Mouse (Mus musculus): ENCODE data around the gene B4gat1. TPM values are rescaled to one million over a fixed set of nuclear protein-coding genes. Genes with fewer than 3 reads are reported as not detected.

B4gat1 gene
- polyA plus RNA-seq, 1 experiment from 2014 or later, result 93.7 TPM

GRCm38 (mm10) chr19:5041588-5041987, 3.0 kb downstream of the B4gat1 start:
- DNase-seq (ENCODE audit: low spot score) (no peak), ATAC-seq (ENCODE audit: low FRiP score) (peak; percentile 22)
- Histone ChIP-seq H3K36me3 (replicated peaks; ENCODE audit: control insufficient read depth, insufficient read depth) (peaks cover 33% of the 10 kb centered on the region), H3K4me3 (replicated peaks; ENCODE audit: low read length) (peak overlapping the region; percentile 80), H3K4me1 (replicated peaks; ENCODE audit: control insufficient read depth, insufficient read depth, low read length) (peaks cover 27% of the 10 kb centered on the region), H3K27me3 (ENCODE audit: control insufficient read depth, insufficient read depth, low read length) (no peaks in the 10 kb centered on the region), H3K9ac (peak overlapping the region; percentile 82), H3K4me2 (replicated peaks) (peak overlapping the region; percentile 96), H3K27ac (peak overlapping the region; percentile 55; the same call in 1 of the 2 replicates), H3K9me3 (ENCODE audit: control insufficient read depth, low read length) (no peaks in the 10 kb centered on the region)
- WGBS, result 3% methylated on average over 16 of the region's 16 CpGs

DNA sequence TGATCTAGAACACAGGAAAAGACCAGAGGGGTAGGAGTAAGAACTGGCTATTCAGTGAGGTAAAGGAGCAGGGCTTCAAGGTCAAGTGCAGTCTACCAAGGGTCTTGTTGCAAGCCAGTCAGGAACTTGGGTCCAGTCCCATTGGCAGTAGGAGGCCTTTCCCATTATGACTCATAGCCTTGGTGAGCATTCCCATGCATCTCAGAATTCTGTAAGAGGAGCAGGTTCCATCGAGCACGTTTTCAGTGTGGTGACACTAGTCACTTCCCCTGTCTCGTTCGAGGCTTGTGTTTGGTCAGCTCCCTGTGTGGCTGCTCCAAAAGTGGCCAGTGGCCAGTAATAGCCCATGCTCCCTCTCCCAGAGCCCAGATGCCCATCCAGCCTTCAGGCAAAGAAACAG, 6.9 kb downstream of the B4gat1 start:
- Histone ChIP-seq H3K36me3 (replicated peaks; ENCODE audit: control insufficient read depth, insufficient read depth) (peaks cover 62% of the 10 kb centered on the region), H3K27me3 (ENCODE audit: control insufficient read depth, insufficient read depth, low read length) (peaks cover 11% of the 10 kb centered on the region), H3K9ac (no peak overlapping the region), H3K9me3 (ENCODE audit: control insufficient read depth, low read length) (no peaks in the 10 kb centered on the region), H3K4me2 (replicated peaks) (no peak overlapping the region), H3K4me3 (replicated peaks; ENCODE audit: low read length) (no peak overlapping the region), H3K4me1 (replicated peaks; ENCODE audit: control insufficient read depth, insufficient read depth, low read length) (peaks cover 18% of the 10 kb centered on the region), H3K27ac (no peak overlapping the region)
- no peak for DNase-seq (ENCODE audit: low spot score)
- ATAC-seq (ENCODE audit: low FRiP score), result no peak
- WGBS, result 79% methylated on average over 4 of the region's 4 CpGs

GRCm38 (mm10) chr19:5048138-5049056, 9.8 kb downstream of the B4gat1 start:
- Histone ChIP-seq H3K4me2 (replicated peaks) (no peak overlapping the region), H3K9me3 (ENCODE audit: control insufficient read depth, low read length) (no peaks in the 10 kb centered on the region), H3K27ac (no peak overlapping the region), H3K9ac (no peak overlapping the region), H3K4me1 (replicated peaks; ENCODE audit: control insufficient read depth, insufficient read depth, low read length) (0 out of 2 replicates have a peak, but pooled peaks cover 8% of the 10 kb centered on the region), H3K4me3 (replicated peaks; ENCODE audit: low read length) (no peak overlapping the region), H3K36me3 (replicated peaks; ENCODE audit: control insufficient read depth, insufficient read depth) (peaks cover 51% of the 10 kb centered on the region), H3K27me3 (ENCODE audit: control insufficient read depth, insufficient read depth, low read length) (peaks cover 40% of the 10 kb centered on the region)
- DNase-seq (ENCODE audit: low spot score), result no peak
- WGBS, result 86% methylated on average over 14 of the region's 14 CpGs
- no peak for ATAC-seq (ENCODE audit: low FRiP score)

- Histone ChIP-seq H3K4me2 (replicated peaks) (no peak overlapping the region), H3K4me1 (replicated peaks; ENCODE audit: control insufficient read depth, insufficient read depth, low read length) (0 out of 2 replicates have a peak, but pooled peaks cover 8% of the 10 kb centered on the region), H3K36me3 (replicated peaks; ENCODE audit: control insufficient read depth, insufficient read depth) (peaks cover 42% of the 10 kb centered on the region), H3K4me3 (replicated peaks; ENCODE audit: low read length) (no peak overlapping the region), H3K27me3 (ENCODE audit: control insufficient read depth, insufficient read depth, low read length) (peaks cover 46% of the 10 kb centered on the region), H3K9me3 (ENCODE audit: control insufficient read depth, low read length) (no peaks in the 10 kb centered on the region), H3K27ac (no peak overlapping the region), H3K9ac (no peak overlapping the region)
- ATAC-seq (ENCODE audit: low FRiP score) (no peak), DNase-seq (ENCODE audit: low spot score) (no peak)
- 72% methylated on average over 6 of the region's 6 CpGs for WGBS
These were observed 10.7 kb downstream of the B4gat1 start for GRCm38 (mm10) chr19:5049325-5049724.

DNA sequence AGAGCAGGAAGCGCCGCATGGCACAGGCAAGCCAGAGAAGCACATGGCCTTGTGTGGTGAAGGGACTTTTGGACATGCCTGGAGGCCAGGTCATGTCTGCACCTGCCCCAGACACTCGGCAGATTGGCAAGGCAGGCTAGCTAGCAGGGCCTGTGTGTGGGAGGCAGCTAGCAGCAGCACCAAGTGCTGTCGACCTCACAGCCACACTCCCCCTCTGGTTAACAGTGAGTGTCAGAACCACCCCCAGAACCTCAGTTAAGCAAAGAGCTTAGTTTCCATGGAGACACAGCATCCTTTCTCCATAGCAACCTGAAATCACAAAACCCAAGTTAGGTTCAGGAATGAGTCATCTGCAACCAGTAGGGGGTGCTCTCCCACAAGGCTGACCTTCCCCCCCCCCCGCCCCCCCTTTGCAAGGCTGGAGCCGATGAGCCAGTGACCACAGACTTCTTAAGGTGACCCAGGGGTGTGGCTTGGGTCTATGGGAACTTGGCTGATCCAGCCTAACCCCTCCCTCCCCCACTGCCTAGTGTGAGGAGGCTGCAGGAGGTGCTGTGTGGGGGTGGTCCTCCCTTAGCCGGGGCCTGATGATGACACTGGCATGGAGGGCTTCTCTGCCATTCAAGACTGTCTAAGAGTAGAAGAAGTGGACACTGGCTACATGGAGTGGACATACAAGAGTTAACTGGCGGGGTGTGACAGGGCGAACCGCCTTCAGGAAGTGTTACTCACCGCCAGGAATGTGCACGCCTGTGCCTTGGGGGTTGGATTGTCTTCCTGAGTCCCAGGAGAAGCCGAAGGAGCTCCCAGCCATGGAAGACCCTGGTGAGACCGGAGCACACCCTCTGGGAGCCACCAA, 11.7 kb downstream of the B4gat1 start, which contains the start of gene Rin1:
TSS of gene Rin1 (plus strand) at position 435 of the 859 bp plus-strand sequence.
- WGBS, result 17% methylated on average over 14 of the region's 14 CpGs
- Histone ChIP-seq H3K4me3 (replicated peaks; ENCODE audit: low read length) (no peak within 1 kb of the TSS), H3K4me2 (replicated peaks) (no peak within 1 kb of the TSS; the same call in 1 of the 2 replicates), H3K9ac (peak within 1 kb of the TSS; percentile 10; the same call in 1 of the 2 replicates), H3K9me3 (ENCODE audit: control insufficient read depth, low read length) (no peaks in the 10 kb centered on the region), H3K36me3 (replicated peaks; ENCODE audit: control insufficient read depth, insufficient read depth) (peaks cover 40% of the 10 kb centered on the region), H3K4me1 (replicated peaks; ENCODE audit: control insufficient read depth, insufficient read depth, low read length) (0 out of 2 replicates have a peak, but pooled peaks cover 8% of the 10 kb centered on the region), H3K27ac (no peak within 1 kb of the TSS), H3K27me3 (ENCODE audit: control insufficient read depth, insufficient read depth, low read length) (peaks cover 46% of the 10 kb centered on the region)
- no peak; the same call in 1 of the 2 replicates for ATAC-seq (ENCODE audit: low FRiP score)
- peak; percentile 48 for DNase-seq (ENCODE audit: low spot score)

GRCm38 (mm10) chr19:5051031-5051430, 12.4 kb downstream of the B4gat1 start:
- DNase-seq (ENCODE audit: low spot score), result no peak
- Histone ChIP-seq H3K27ac (no peak overlapping the region), H3K4me3 (replicated peaks; ENCODE audit: low read length) (no peak overlapping the region), H3K4me2 (replicated peaks) (no peak overlapping the region; the same call in 1 of the 2 replicates), H3K9me3 (ENCODE audit: control insufficient read depth, low read length) (no peaks in the 10 kb centered on the region), H3K9ac (peak overlapping the region; percentile 10; the same call in 1 of the 2 replicates), H3K27me3 (ENCODE audit: control insufficient read depth, insufficient read depth, low read length) (peaks cover 46% of the 10 kb centered on the region), H3K4me1 (replicated peaks; ENCODE audit: control insufficient read depth, insufficient read depth, low read length) (0 out of 2 replicates have a peak, but pooled peaks cover 8% of the 10 kb centered on the region), H3K36me3 (replicated peaks; ENCODE audit: control insufficient read depth, insufficient read depth) (peaks cover 34% of the 10 kb centered on the region)
- WGBS, result 11% methylated on average over 17 of the region's 17 CpGs
- no peak for ATAC-seq (ENCODE audit: low FRiP score)

GRCm38 (mm10) chr19:5051515-5051914, 12.9 kb downstream of the B4gat1 start:
- ATAC-seq (ENCODE audit: low FRiP score), result no peak
- Histone ChIP-seq H3K9me3 (ENCODE audit: control insufficient read depth, low read length) (no peaks in the 10 kb centered on the region), H3K9ac (peak overlapping the region; percentile 10; the same call in 1 of the 2 replicates), H3K27ac (no peak overlapping the region), H3K27me3 (ENCODE audit: control insufficient read depth, insufficient read depth, low read length) (peaks cover 46% of the 10 kb centered on the region), H3K4me2 (replicated peaks) (no peak overlapping the region), H3K36me3 (replicated peaks; ENCODE audit: control insufficient read depth, insufficient read depth) (peaks cover 30% of the 10 kb centered on the region), H3K4me1 (replicated peaks; ENCODE audit: control insufficient read depth, insufficient read depth, low read length) (0 out of 2 replicates have a peak, but pooled peaks cover 8% of the 10 kb centered on the region), H3K4me3 (replicated peaks; ENCODE audit: low read length) (no peak overlapping the region)
- DNase-seq (ENCODE audit: low spot score), result no peak
- 37% methylated on average over 3 of the region's 3 CpGs for WGBS

DNA sequence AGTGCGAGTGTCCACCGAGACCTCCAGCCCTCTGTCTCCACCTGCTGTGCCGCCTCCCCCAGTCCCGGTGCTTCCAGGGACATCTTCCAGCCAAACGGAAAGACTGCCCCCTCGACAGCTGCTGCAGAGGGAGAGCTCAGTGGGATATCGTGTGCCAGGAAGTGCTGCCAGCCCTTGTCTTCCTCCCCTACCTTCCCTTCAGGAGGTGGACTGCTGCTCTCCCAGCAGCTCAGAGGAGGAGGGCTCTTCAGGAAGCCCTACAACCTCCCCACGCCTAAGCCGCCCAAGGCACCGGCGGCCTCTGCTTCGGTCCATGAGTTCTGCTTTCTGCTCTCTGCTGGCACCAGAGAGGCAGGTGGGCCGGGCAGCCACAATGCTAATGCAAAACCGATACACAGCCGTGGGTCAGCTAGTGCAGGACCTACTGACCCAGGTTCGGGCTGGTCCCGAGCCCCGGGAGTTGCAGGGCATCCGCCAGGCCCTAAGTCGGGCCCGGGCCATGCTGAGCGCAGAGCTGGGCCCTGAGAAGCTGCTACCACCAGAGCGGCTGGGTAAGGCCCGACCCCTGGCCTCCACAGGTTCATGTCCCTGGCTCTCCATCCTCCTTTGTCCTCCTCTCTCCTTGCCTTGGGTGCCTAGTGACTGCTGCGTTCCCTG, 13.7 kb downstream of the B4gat1 start:
- no peak for ATAC-seq (ENCODE audit: low FRiP score)

More for the DNA sequence above, 13.7 kb downstream of the B4gat1 start:
- peaks cover 46% of the 10 kb centered on the region for H3K27me3 ChIP-seq (ENCODE audit: control insufficient read depth, insufficient read depth, low read length)
- H3K4me1 ChIP-seq (replicated peaks; ENCODE audit: control insufficient read depth, insufficient read depth, low read length), result 0 out of 2 replicates have a peak, but pooled peaks cover 8% of the 10 kb centered on the region
- no peaks in the 10 kb centered on the region for H3K9me3 ChIP-seq (ENCODE audit: control insufficient read depth, low read length)
- WGBS, result 25% methylated on average over 24 of the region's 25 CpGs
- no peak overlapping the region for H3K27ac ChIP-seq
- DNase-seq (ENCODE audit: low spot score), result no peak
- H3K36me3 ChIP-seq (replicated peaks; ENCODE audit: control insufficient read depth, insufficient read depth), result peaks cover 22% of the 10 kb centered on the region
- H3K4me3 ChIP-seq (replicated peaks; ENCODE audit: low read length), result no peak overlapping the region
- H3K9ac ChIP-seq, result no peak overlapping the region
- no peak overlapping the region for H3K4me2 ChIP-seq (replicated peaks)
